22 mouse cellular contexts compared by ENCODE assay signal in genomic region chr1:60588887-60589629, GRCm38 (mm10). TPM values are rescaled to one million over a fixed set of nuclear protein-coding genes. Genes with fewer than 3 reads are reported as not detected.
A peak's percentile ranks its signal among the peaks of the same experiment; 100 is the strongest.
DNase-seq lines count a peak whose midpoint lies in the region; ATAC-seq and TF ChIP-seq lines count a peak whose summit lies in the region.
"Had no signal": no experiment of that assay in that cellular context is flagged by ENCODE, and none has a peak within 500 bp of the region (broad histone marks: within the 10 kb centered on the region; RNA-seq: fewer than 3 reads in every experiment).

No protein-coding gene starts in this region.

- peak; percentile 19 for DNase-seq in embryonic facial prominence, embryonic 14.5 days (ENCODE audit: low spot score)
- DNase-seq in embryonic facial prominence, embryonic 10.5 days (ENCODE audit: low spot score), result no peak
- no peak for DNase-seq in heart, postnatal 4 days
- DNase-seq in stomach, postnatal 0 days (ENCODE audit: low spot score), result no peak
- DNase-seq in forebrain, postnatal 0 days, result no peak
- DNase-seq in liver, result no peak
- DNase-seq: adrenal gland, adult 8-10 months; cerebellum, adult 9-11 months; gastrocnemius, postnatal 36 days; kidney, adult 8-10 months; kidney, postnatal 25 days; left cerebral cortex, postnatal 4 days; liver, postnatal 0 days; right cerebral cortex, postnatal 25 days; thymus, postnatal 14 days had no signal

- H3K27ac ChIP-seq in embryonic facial prominence, embryonic 14.5 days (replicated peaks; ENCODE audit: low read depth, low read length), result no peak overlapping the region
- no peak overlapping the region for H3K27ac ChIP-seq in embryonic facial prominence, embryonic 10.5 days (replicated peaks)
- H3K27ac ChIP-seq in heart, embryonic 12.5 days (ENCODE audit: poor library complexity, severe bottlenecking), result peak overlapping the region; percentile 78
- peak overlapping the region; percentile 63; the same call in 1 of the 2 replicates for H3K27ac ChIP-seq in stomach, embryonic 14.5 days (ENCODE audit: low read length)
- no peak overlapping the region for H3K27ac ChIP-seq in stomach, postnatal 0 days (replicated peaks)
- no peak overlapping the region for H3K27ac ChIP-seq in forebrain, postnatal 0 days (ENCODE audit: low read depth, low read length)
- H3K27ac ChIP-seq: embryonic facial prominence, embryonic 12.5 days; hindbrain, embryonic 12.5 days had no signal

- peaks cover 14% of the 10 kb centered on the region for H3K9me3 ChIP-seq in embryonic facial prominence, embryonic 14.5 days (ENCODE audit: control insufficient read depth, low read length)
- no peaks in the 10 kb centered on the region; the same call in 1 of the 2 replicates for H3K9me3 ChIP-seq in embryonic facial prominence, embryonic 10.5 days
- peaks cover 22% of the 10 kb centered on the region for H3K9me3 ChIP-seq in heart, embryonic 12.5 days (replicated peaks)
- H3K9me3 ChIP-seq in stomach, embryonic 14.5 days (ENCODE audit: control insufficient read depth, low read depth, low read length), result peaks cover 5% of the 10 kb centered on the region; the same call in 1 of the 2 replicates
- no peaks in the 10 kb centered on the region for H3K9me3 ChIP-seq in stomach, postnatal 0 days (ENCODE audit: control insufficient read depth, low read length)
- H3K9me3 ChIP-seq in forebrain, postnatal 0 days (ENCODE audit: low read length), result no peaks in the 10 kb centered on the region
- H3K9me3 ChIP-seq: embryonic facial prominence, embryonic 12.5 days; hindbrain, embryonic 12.5 days had no signal

- H3K4me1 ChIP-seq in embryonic facial prominence, embryonic 14.5 days (ENCODE audit: control insufficient read depth, insufficient read depth, low read length), result no peaks in the 10 kb centered on the region
- H3K4me1 ChIP-seq in embryonic facial prominence, embryonic 10.5 days, result no peaks in the 10 kb centered on the region
- H3K4me1 ChIP-seq in heart, embryonic 12.5 days (replicated peaks), result peaks cover 8% of the 10 kb centered on the region
- H3K4me1 ChIP-seq in stomach, embryonic 14.5 days (ENCODE audit: control insufficient read depth, insufficient read depth, low read length), result no peaks in the 10 kb centered on the region
- no peaks in the 10 kb centered on the region for H3K4me1 ChIP-seq in stomach, postnatal 0 days (replicated peaks; ENCODE audit: control insufficient read depth, insufficient read depth)
- H3K4me1 ChIP-seq in forebrain, postnatal 0 days (ENCODE audit: insufficient read depth), result no peaks in the 10 kb centered on the region
- H3K4me1 ChIP-seq: embryonic facial prominence, embryonic 12.5 days; hindbrain, embryonic 12.5 days had no signal

- no peaks in the 10 kb centered on the region for H3K36me3 ChIP-seq in embryonic facial prominence, embryonic 14.5 days (ENCODE audit: control insufficient read depth, insufficient read depth, low read length)
- H3K36me3 ChIP-seq in embryonic facial prominence, embryonic 10.5 days (replicated peaks), result no peaks in the 10 kb centered on the region
- H3K36me3 ChIP-seq in heart, embryonic 12.5 days, result no peaks in the 10 kb centered on the region
- no peaks in the 10 kb centered on the region for H3K36me3 ChIP-seq in stomach, embryonic 14.5 days (ENCODE audit: control insufficient read depth, insufficient read depth, low read length)
- H3K36me3 ChIP-seq in stomach, postnatal 0 days (ENCODE audit: control insufficient read depth, insufficient read depth, low read length), result no peaks in the 10 kb centered on the region
- no peaks in the 10 kb centered on the region for H3K36me3 ChIP-seq in forebrain, postnatal 0 days (ENCODE audit: insufficient read depth)
- H3K36me3 ChIP-seq: embryonic facial prominence, embryonic 12.5 days; hindbrain, embryonic 12.5 days had no signal

- 64% methylated on average over 4 of the region's 4 CpGs for WGBS in embryonic facial prominence, embryonic 14.5 days
- WGBS in embryonic facial prominence, embryonic 10.5 days, result 72% methylated on average over 4 of the region's 4 CpGs
- 38% methylated on average over 4 of the region's 4 CpGs for WGBS in heart, embryonic 12.5 days
- WGBS in stomach, embryonic 14.5 days, result 44% methylated on average over 4 of the region's 4 CpGs
- WGBS in stomach, postnatal 0 days, result 38% methylated on average over 4 of the region's 4 CpGs
- 60% methylated on average over 4 of the region's 4 CpGs for WGBS in forebrain, postnatal 0 days

- ATAC-seq in embryonic facial prominence, embryonic 14.5 days (ENCODE audit: low read depth), result no peak
- no peak for ATAC-seq in heart, embryonic 12.5 days (ENCODE audit: insufficient number of reproducible peaks, low FRiP score)
- no peak for ATAC-seq in stomach, embryonic 14.5 days (ENCODE audit: insufficient number of reproducible peaks, insufficient read depth, low FRiP score, low read depth)
- ATAC-seq in stomach, postnatal 0 days (ENCODE audit: low FRiP score, low TSS enrichment), result no peak
- ATAC-seq in forebrain, postnatal 0 days, result no peak
- ATAC-seq: forebrain, embryonic 14.5 days; liver, postnatal 0 days; midbrain, embryonic 16.5 days had no signal

- TF ChIP-seq CTCF in stomach, postnatal 0 days (IDR thresholded peaks at IDR 0.05; ENCODE audit: low read depth), result no peak
- TF ChIP-seq CTCF in forebrain, postnatal 0 days (IDR thresholded peaks at IDR 0.05; ENCODE audit: low read depth), result no peak

- TF ChIP-seq EP300 in stomach, postnatal 0 days (optimal IDR thresholded peaks at IDR 0.05), result no peak

- H3K4me3 ChIP-seq in embryonic facial prominence, embryonic 14.5 days (ENCODE audit: low read depth, low read length), result no peak overlapping the region
- no peak overlapping the region for H3K4me3 ChIP-seq in embryonic facial prominence, embryonic 10.5 days
- no peak overlapping the region for H3K4me3 ChIP-seq in heart, embryonic 12.5 days
- no peak overlapping the region for H3K4me3 ChIP-seq in stomach, embryonic 14.5 days (ENCODE audit: low read depth, low read length)
- no peak overlapping the region for H3K4me3 ChIP-seq in stomach, postnatal 0 days (ENCODE audit: low read depth, low read length)
- no peak overlapping the region for H3K4me3 ChIP-seq in forebrain, postnatal 0 days (ENCODE audit: low read depth, low read length)
- H3K4me3 ChIP-seq: embryonic facial prominence, embryonic 12.5 days; hindbrain, embryonic 12.5 days; megakaryocyte, embryonic 14.5 days had no signal

- H3K27me3 ChIP-seq in embryonic facial prominence, embryonic 14.5 days (replicated peaks; ENCODE audit: control insufficient read depth, insufficient read depth, low read length), result no peaks in the 10 kb centered on the region
- H3K27me3 ChIP-seq in embryonic facial prominence, embryonic 10.5 days (replicated peaks; ENCODE audit: low read depth, poor library complexity, severe bottlenecking), result no peaks in the 10 kb centered on the region
- H3K27me3 ChIP-seq in heart, embryonic 12.5 days (replicated peaks), result no peaks in the 10 kb centered on the region
- no peaks in the 10 kb centered on the region for H3K27me3 ChIP-seq in stomach, embryonic 14.5 days (ENCODE audit: control insufficient read depth, insufficient read depth, low read length)
- H3K27me3 ChIP-seq in stomach, postnatal 0 days (ENCODE audit: control insufficient read depth, insufficient read depth, low read length), result no peaks in the 10 kb centered on the region
- no peaks in the 10 kb centered on the region for H3K27me3 ChIP-seq in forebrain, postnatal 0 days (ENCODE audit: insufficient read depth, low read length)
- H3K27me3 ChIP-seq: embryonic facial prominence, embryonic 12.5 days; hindbrain, embryonic 12.5 days; megakaryocyte, embryonic 14.5 days had no signal

- no peak overlapping the region for H3K9ac ChIP-seq in embryonic facial prominence, embryonic 14.5 days (ENCODE audit: low read depth, low read length)
- H3K9ac ChIP-seq in heart, embryonic 12.5 days, result no peak overlapping the region
- H3K9ac ChIP-seq in stomach, embryonic 14.5 days (replicated peaks; ENCODE audit: low read depth, low read length), result no peak overlapping the region
- no peak overlapping the region for H3K9ac ChIP-seq in stomach, postnatal 0 days (ENCODE audit: low read length)
- H3K9ac ChIP-seq in forebrain, postnatal 0 days, result no peak overlapping the region
- H3K9ac ChIP-seq: embryonic facial prominence, embryonic 12.5 days; hindbrain, embryonic 12.5 days; liver, postnatal 0 days had no signal

- H3K4me2 ChIP-seq in embryonic facial prominence, embryonic 14.5 days (ENCODE audit: low read depth, low read length), result no peak overlapping the region
- H3K4me2 ChIP-seq in heart, embryonic 12.5 days, result no peak overlapping the region
- no peak overlapping the region for H3K4me2 ChIP-seq in stomach, embryonic 14.5 days (replicated peaks; ENCODE audit: low read depth, low read length)
- no peak overlapping the region for H3K4me2 ChIP-seq in stomach, postnatal 0 days (replicated peaks; ENCODE audit: low read depth)
- H3K4me2 ChIP-seq in forebrain, postnatal 0 days (ENCODE audit: low read depth), result no peak overlapping the region
- H3K4me2 ChIP-seq: embryonic facial prominence, embryonic 12.5 days; hindbrain, embryonic 12.5 days had no signal

RNA-seq across cellular contexts. Expression of gene Raph1, which starts 22.2 kb away (rescaled TPM):
- polyA plus RNA-seq in embryonic facial prominence, embryonic 14.5 days (2014; fragmentation: Nextera tagmentation; extraction: Ambion mirVana), result 35.8 and 44.2 TPM in 2 replicates
- polyA plus RNA-seq in embryonic facial prominence, embryonic 10.5 days (2016; fragmentation: Nextera tagmentation; extraction: Ambion mirVana), result 20.8 and 26.1 TPM in 2 replicates
- 72.9 and 76.5 TPM in 2 replicates for polyA plus RNA-seq in heart, embryonic 12.5 days (2016; fragmentation: Nextera tagmentation; extraction: Ambion mirVana)
- 100 to 1,000 TPM; 147 to 153 TPM for total RNA-seq in heart, postnatal 4 days (2021)
- polyA plus RNA-seq in stomach, embryonic 14.5 days (2014; fragmentation: Nextera tagmentation; extraction: Ambion mirVana), result 38.1 and 38.6 TPM in 2 replicates
- 11.5 and 13.2 TPM in 2 replicates for polyA plus RNA-seq in stomach, postnatal 0 days (2015; fragmentation: Nextera tagmentation; extraction: Ambion mirVana)
- total RNA-seq in forebrain, postnatal 0 days (2014; rRNA removed), result 24.7 and 32.5 TPM in 2 replicates
- 8.8 and 12.4 TPM in 2 replicates for polyA plus RNA-seq in forebrain, postnatal 0 days (2015; fragmentation: Nextera tagmentation; extraction: Ambion mirVana)

Comparison
In these comparisons a context has a peak if more than half of its experiments do, and no peak if none do; other contexts are left out.
1. H3K27ac ChIP-seq: peak in heart, embryonic 12.5 days (single experiment) and stomach, embryonic 14.5 days (single experiment); none in embryonic facial prominence, embryonic 14.5 days (single experiment), embryonic facial prominence, embryonic 10.5 days (single experiment), stomach, postnatal 0 days (single experiment) and forebrain, postnatal 0 days (single experiment).